Mouse (Mus musculus) urinary bladder, postnatal 14 days (tissue): ENCODE measurements around the gene Slc16a11.

Source experiments
- DNase-seq: peaks from one replicate; pipeline ENCODE4 v3.0.0; 2021; ENCODE audit warnings: low spot score

Slc16a11 gene

GRCm38 (mm10) chr11:70200036-70200608 lies 12.4 kb upstream of the Slc16a11 start:
- DNase-seq: no peak

GRCm38 (mm10) chr11:70201691-70202090 lies 10.9 kb upstream of the Slc16a11 start:
- peak; percentile 92 for DNase-seq

- no peak for DNase-seq
These were observed 5.8 kb upstream of the Slc16a11 start for GRCm38 (mm10) chr11:70206801-70207200.

- no peak for DNase-seq
These were observed 5.3 kb upstream of the Slc16a11 start for GRCm38 (mm10) chr11:70207283-70207682.

- no peak for DNase-seq
These were observed 3.7 kb upstream of the Slc16a11 start for GRCm38 (mm10) chr11:70208778-70209388.

- DNase-seq: no peak
These were observed 1.9 kb upstream of the Slc16a11 start for GRCm38 (mm10) chr11:70210681-70211080.

- no peak for DNase-seq
These were observed 580 bp upstream of the Slc16a11 start for GRCm38 (mm10) chr11:70211972-70212371.

GRCm38 (mm10) chr11:70212896-70213295 lies 344 bp downstream of the Slc16a11 start:
- peak; percentile 82 for DNase-seq

- no peak for DNase-seq
These were observed 1.2 kb downstream of the Slc16a11 start for GRCm38 (mm10) chr11:70213736-70214135.

- DNase-seq: no peak
These were observed 1.8 kb downstream of the Slc16a11 start for GRCm38 (mm10) chr11:70214191-70214855.

- DNase-seq: no peak
These were observed 2.3 kb downstream of the Slc16a11 start for GRCm38 (mm10) chr11:70214856-70215209.

GRCm38 (mm10) chr11:70215301-70215700 lies 2.7 kb downstream of the Slc16a11 start:
- no peak for DNase-seq

- DNase-seq: no peak
These were observed 3.6 kb downstream of the Slc16a11 start for GRCm38 (mm10) chr11:70216103-70216502.

GRCm38 (mm10) chr11:70218039-70218438 lies 5.5 kb downstream of the Slc16a11 start:
- DNase-seq: no peak

- no peak for DNase-seq
These were observed 6.4 kb downstream of the Slc16a11 start for GRCm38 (mm10) chr11:70218741-70219470.

GRCm38 (mm10) chr11:70219873-70220272 lies 7.3 kb downstream of the Slc16a11 start:
- DNase-seq: no peak

- DNase-seq: no peak
These were observed 7.8 kb downstream of the Slc16a11 start for GRCm38 (mm10) chr11:70220323-70220722.

GRCm38 (mm10) chr11:70220731-70221602 lies 8.4 kb downstream of the Slc16a11 start, which contains the start of gene Slc16a13:
Slc16a13 (minus strand) TSS chr11:70221064.
- peak; percentile 94 for DNase-seq

GRCm38 (mm10) chr11:70221603-70222500 lies 9.3 kb downstream of the Slc16a11 start:
- no peak for DNase-seq

GRCm38 (mm10) chr11:70223724-70224123 lies 11.2 kb downstream of the Slc16a11 start:
- no peak for DNase-seq
